Mouse (Mus musculus): ENCODE data around the gene Abcb1a. TPM values are rescaled to one million over a fixed set of nuclear protein-coding genes. Genes with fewer than 3 reads are reported as not detected.

Abcb1a gene
- polyA plus RNA-seq, 1 experiment, result 2.0 TPM

- H3K27ac ChIP-seq (ENCODE audit: control insufficient read depth, insufficient read depth, low read depth, low read length), result no peak overlapping the region
- TF ChIP-seq POLR2A (IDR thresholded peaks at IDR 0.05; ENCODE audit: control insufficient read depth, low read depth, low read length), result no peak
- no peak for TF ChIP-seq CTCF (IDR thresholded peaks at IDR 0.05; ENCODE audit: control insufficient read depth, insufficient read depth, insufficient replicate concordance, low read depth, low read length)
- no peaks in the 10 kb centered on the region for H3K4me1 ChIP-seq (ENCODE audit: control insufficient read depth, insufficient read depth, low read length)
Observed at GRCm38 (mm10) chr5:8681166-8681565, 21.3 kb downstream of the Abcb1a start.

DNA sequence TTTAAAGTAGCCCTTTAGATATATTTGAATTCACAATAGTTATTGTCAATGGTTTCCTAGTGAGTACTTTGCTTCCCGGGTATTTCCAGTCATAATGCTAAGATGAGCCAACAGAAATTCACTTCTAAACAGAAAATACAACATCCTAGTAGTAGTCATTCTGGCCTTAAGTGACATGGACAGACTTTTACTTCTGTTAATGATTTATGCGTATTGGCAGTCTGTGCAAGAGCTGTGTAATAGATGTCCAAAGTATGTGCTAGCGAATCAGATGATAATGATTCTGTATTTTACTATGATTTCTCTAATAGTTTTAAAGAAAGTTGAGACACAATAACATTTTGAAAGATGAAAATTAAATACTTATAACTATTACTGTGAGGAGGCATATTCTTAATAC is 23.8 kb downstream of the Abcb1a start:
- TF ChIP-seq CTCF (IDR thresholded peaks at IDR 0.05; ENCODE audit: control insufficient read depth, insufficient read depth, insufficient replicate concordance, low read depth, low read length) (no peak), POLR2A (IDR thresholded peaks at IDR 0.05; ENCODE audit: control insufficient read depth, low read depth, low read length) (no peak)
- H3K4me3 ChIP-seq (ENCODE audit: control insufficient read depth, low read depth, low read length), result no peak overlapping the region
- H3K27me3 ChIP-seq (ENCODE audit: control insufficient read depth, insufficient read depth, low read length), result no peaks in the 10 kb centered on the region
- H3K4me1 ChIP-seq (ENCODE audit: control insufficient read depth, insufficient read depth, low read length), result no peaks in the 10 kb centered on the region
- no peaks in the 10 kb centered on the region for H3K36me3 ChIP-seq (ENCODE audit: control insufficient read depth, insufficient read depth, low read length)
- no peak overlapping the region for H3K27ac ChIP-seq (ENCODE audit: control insufficient read depth, insufficient read depth, low read depth, low read length)

More at GRCm38 (mm10) chr5:8681166-8681565, 21.3 kb downstream of the Abcb1a start:
- H3K36me3 ChIP-seq (ENCODE audit: control insufficient read depth, insufficient read depth, low read length), result no peaks in the 10 kb centered on the region
- H3K4me3 ChIP-seq (ENCODE audit: control insufficient read depth, low read depth, low read length), result no peak overlapping the region
- no peaks in the 10 kb centered on the region for H3K27me3 ChIP-seq (ENCODE audit: control insufficient read depth, insufficient read depth, low read length)

DNA sequence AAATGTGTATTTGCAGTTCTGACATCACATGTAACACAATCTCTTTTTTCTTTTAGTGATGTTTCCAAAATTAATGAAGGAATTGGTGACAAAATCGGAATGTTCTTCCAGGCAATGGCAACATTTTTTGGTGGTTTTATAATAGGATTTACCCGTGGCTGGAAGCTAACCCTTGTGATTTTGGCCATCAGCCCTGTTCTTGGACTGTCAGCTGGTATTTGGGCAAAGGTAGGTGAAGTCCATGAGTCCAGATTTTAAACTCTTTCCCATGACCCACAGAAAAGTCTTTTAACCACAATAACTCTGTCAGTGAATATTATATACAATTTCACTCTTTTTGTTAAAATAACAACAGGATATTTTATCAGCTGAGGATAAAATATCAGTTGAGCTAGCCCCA is 26.2 kb downstream of the Abcb1a start:
- H3K4me1 ChIP-seq (ENCODE audit: control insufficient read depth, insufficient read depth, low read length), result no peaks in the 10 kb centered on the region
- no peak for TF ChIP-seq POLR2A (IDR thresholded peaks at IDR 0.05; ENCODE audit: control insufficient read depth, low read depth, low read length)
- TF ChIP-seq CTCF (IDR thresholded peaks at IDR 0.05; ENCODE audit: control insufficient read depth, insufficient read depth, insufficient replicate concordance, low read depth, low read length), result no peak
- H3K27me3 ChIP-seq (ENCODE audit: control insufficient read depth, insufficient read depth, low read length), result no peaks in the 10 kb centered on the region
- H3K36me3 ChIP-seq (ENCODE audit: control insufficient read depth, insufficient read depth, low read length), result no peaks in the 10 kb centered on the region
- no peak overlapping the region for H3K27ac ChIP-seq (ENCODE audit: control insufficient read depth, insufficient read depth, low read depth, low read length)
- no peak overlapping the region for H3K4me3 ChIP-seq (ENCODE audit: control insufficient read depth, low read depth, low read length)

- no peak for TF ChIP-seq CTCF (IDR thresholded peaks at IDR 0.05; ENCODE audit: control insufficient read depth, insufficient read depth, insufficient replicate concordance, low read depth, low read length)
- TF ChIP-seq POLR2A (IDR thresholded peaks at IDR 0.05; ENCODE audit: control insufficient read depth, low read depth, low read length), result no peak
- Histone ChIP-seq H3K4me3 (ENCODE audit: control insufficient read depth, low read depth, low read length) (no peak overlapping the region), H3K4me1 (ENCODE audit: control insufficient read depth, insufficient read depth, low read length) (no peaks in the 10 kb centered on the region), H3K36me3 (ENCODE audit: control insufficient read depth, insufficient read depth, low read length) (no peaks in the 10 kb centered on the region), H3K27me3 (ENCODE audit: control insufficient read depth, insufficient read depth, low read length) (no peaks in the 10 kb centered on the region), H3K27ac (ENCODE audit: control insufficient read depth, insufficient read depth, low read depth, low read length) (no peak overlapping the region)
Observed at GRCm38 (mm10) chr5:8687550-8687949, 27.7 kb downstream of the Abcb1a start.

GRCm38 (mm10) chr5:8716061-8716460 is 56.2 kb downstream of the Abcb1a start:
- no peak for TF ChIP-seq CTCF (IDR thresholded peaks at IDR 0.05; ENCODE audit: control insufficient read depth, insufficient read depth, insufficient replicate concordance, low read depth, low read length)
- TF ChIP-seq POLR2A (IDR thresholded peaks at IDR 0.05; ENCODE audit: control insufficient read depth, low read depth, low read length), result no peak

DNA sequence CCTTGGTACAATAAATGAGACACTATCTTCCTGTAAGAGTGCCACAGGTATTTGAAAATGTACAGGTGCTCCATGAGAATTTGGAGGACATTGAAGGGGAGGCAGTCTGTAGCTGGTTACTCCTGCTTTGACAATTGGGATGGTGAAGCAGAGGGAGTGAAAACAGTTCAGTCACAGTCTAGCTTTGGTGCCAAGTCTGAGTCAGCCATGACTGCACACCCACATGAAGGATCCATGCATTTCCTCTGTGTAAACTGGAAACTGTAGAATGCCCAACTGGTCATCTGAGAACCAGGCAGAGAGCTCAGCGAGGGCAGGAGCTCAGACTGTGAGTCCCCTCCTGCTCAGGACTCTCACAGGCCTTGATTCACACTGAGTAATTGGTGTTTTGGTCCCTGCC is 59.7 kb downstream of the Abcb1a start:
- Histone ChIP-seq H3K27me3 (ENCODE audit: control insufficient read depth, insufficient read depth, low read length) (no peaks in the 10 kb centered on the region), H3K36me3 (ENCODE audit: control insufficient read depth, insufficient read depth, low read length) (no peaks in the 10 kb centered on the region), H3K4me3 (ENCODE audit: control insufficient read depth, low read depth, low read length) (no peak overlapping the region), H3K4me1 (ENCODE audit: control insufficient read depth, insufficient read depth, low read length) (no peaks in the 10 kb centered on the region), H3K27ac (ENCODE audit: control insufficient read depth, insufficient read depth, low read depth, low read length) (no peak overlapping the region)
- no peak for TF ChIP-seq POLR2A (IDR thresholded peaks at IDR 0.05; ENCODE audit: control insufficient read depth, low read depth, low read length)
- TF ChIP-seq CTCF (IDR thresholded peaks at IDR 0.05; ENCODE audit: control insufficient read depth, insufficient read depth, insufficient replicate concordance, low read depth, low read length), result no peak

More at GRCm38 (mm10) chr5:8716061-8716460, 56.2 kb downstream of the Abcb1a start:
- Histone ChIP-seq H3K36me3 (ENCODE audit: control insufficient read depth, insufficient read depth, low read length) (no peaks in the 10 kb centered on the region), H3K4me3 (ENCODE audit: control insufficient read depth, low read depth, low read length) (no peak overlapping the region), H3K27me3 (ENCODE audit: control insufficient read depth, insufficient read depth, low read length) (no peaks in the 10 kb centered on the region), H3K4me1 (ENCODE audit: control insufficient read depth, insufficient read depth, low read length) (no peaks in the 10 kb centered on the region), H3K27ac (ENCODE audit: control insufficient read depth, insufficient read depth, low read depth, low read length) (no peak overlapping the region)

DNA sequence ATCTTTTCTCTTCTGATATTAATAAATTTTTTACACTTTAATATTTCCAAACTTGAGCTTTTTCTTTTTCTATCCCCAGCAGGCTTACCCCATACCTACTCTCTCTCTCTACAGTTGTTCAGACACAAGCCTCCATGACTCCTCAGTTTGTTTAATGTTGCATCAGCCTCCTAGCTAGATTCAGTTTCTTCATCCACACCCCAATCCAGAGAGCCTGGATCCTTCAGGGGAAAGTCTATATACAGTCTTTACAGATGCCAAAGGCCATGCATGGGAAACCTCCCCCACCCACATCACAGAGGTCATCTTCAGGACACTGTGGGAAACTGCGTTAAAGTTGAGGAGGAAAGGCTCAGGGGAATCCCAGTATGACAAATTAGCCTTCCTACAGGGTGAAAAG is 62.3 kb downstream of the Abcb1a start:
- no peaks in the 10 kb centered on the region for H3K4me1 ChIP-seq (ENCODE audit: control insufficient read depth, insufficient read depth, low read length)
- no peak overlapping the region for H3K4me3 ChIP-seq (ENCODE audit: control insufficient read depth, low read depth, low read length)
- H3K36me3 ChIP-seq (ENCODE audit: control insufficient read depth, insufficient read depth, low read length), result no peaks in the 10 kb centered on the region
- H3K27ac ChIP-seq (ENCODE audit: control insufficient read depth, insufficient read depth, low read depth, low read length), result no peak overlapping the region
- TF ChIP-seq POLR2A (IDR thresholded peaks at IDR 0.05; ENCODE audit: control insufficient read depth, low read depth, low read length) (no peak), CTCF (IDR thresholded peaks at IDR 0.05; ENCODE audit: control insufficient read depth, insufficient read depth, insufficient replicate concordance, low read depth, low read length) (no peak)
- H3K27me3 ChIP-seq (ENCODE audit: control insufficient read depth, insufficient read depth, low read length), result no peaks in the 10 kb centered on the region

GRCm38 (mm10) chr5:8722867-8723266 is 63.0 kb downstream of the Abcb1a start:
- TF ChIP-seq POLR2A (IDR thresholded peaks at IDR 0.05; ENCODE audit: control insufficient read depth, low read depth, low read length) (no peak), CTCF (IDR thresholded peaks at IDR 0.05; ENCODE audit: control insufficient read depth, insufficient read depth, insufficient replicate concordance, low read depth, low read length) (no peak)
- Histone ChIP-seq H3K4me1 (ENCODE audit: control insufficient read depth, insufficient read depth, low read length) (no peaks in the 10 kb centered on the region), H3K36me3 (ENCODE audit: control insufficient read depth, insufficient read depth, low read length) (no peaks in the 10 kb centered on the region), H3K4me3 (ENCODE audit: control insufficient read depth, low read depth, low read length) (no peak overlapping the region), H3K27ac (ENCODE audit: control insufficient read depth, insufficient read depth, low read depth, low read length) (no peak overlapping the region), H3K27me3 (ENCODE audit: control insufficient read depth, insufficient read depth, low read length) (no peaks in the 10 kb centered on the region)

Measured in testis, adult 2 months (tissue).